Mouse (Mus musculus) c-Kit-positive CD71-negative TER-119-negative erythroid progenitor cells, embryonic 14.5 days (primary cell): ENCODE data around the gene Ttll11.

ENCODE experiments used
- DNase-seq: peaks from one replicate; pipeline ENCODE4 v3.0.0-alpha.2; 2013; ENCODE audit warnings: low read depth

The Ttll11 gene

DNA sequence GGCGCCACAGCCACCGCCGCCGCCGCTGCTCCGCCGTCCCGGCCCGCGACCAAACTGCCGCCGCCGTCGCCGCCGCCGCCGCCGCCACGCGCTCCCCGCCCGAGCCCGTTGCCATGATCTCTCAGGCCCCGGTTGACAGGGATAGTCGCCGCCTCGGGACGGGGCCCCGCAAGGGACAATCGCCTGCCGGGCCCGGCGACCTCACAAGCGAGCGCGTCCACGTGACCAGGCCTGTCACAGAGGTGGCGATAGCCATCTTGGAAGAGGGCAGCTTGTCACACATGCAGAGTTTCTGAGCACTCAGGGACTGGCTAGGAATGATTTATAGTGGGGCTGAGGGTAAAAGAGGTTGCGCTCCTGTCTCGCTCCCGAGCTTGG is at the start of gene Ttll11:
TSS of gene Ttll11 (minus strand) at position 270 of the 378 bp plus-strand sequence.
- DNase-seq = peak; percentile 76

DNA sequence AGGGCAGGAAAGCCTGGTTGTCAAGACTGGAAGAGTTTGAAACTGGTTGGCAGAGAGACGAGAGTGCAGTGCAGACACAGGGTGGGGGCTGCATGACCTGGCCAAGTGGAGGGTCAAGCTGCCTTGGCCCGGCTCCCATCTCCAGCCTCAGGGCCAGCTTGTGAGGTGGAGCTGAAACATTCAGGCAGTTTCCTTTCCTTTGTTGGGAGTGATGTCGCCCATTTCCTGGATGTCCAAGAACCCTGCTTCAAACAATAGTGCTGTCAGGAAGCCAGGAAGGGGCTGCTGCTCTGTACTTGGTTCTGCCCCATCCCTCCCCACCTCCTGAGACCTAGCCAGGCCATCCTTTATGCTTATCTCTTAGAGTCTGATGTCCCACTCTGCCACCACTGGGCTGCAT is 43.6 kb upstream of the Ttll11 start:
- no peak for DNase-seq

DNA sequence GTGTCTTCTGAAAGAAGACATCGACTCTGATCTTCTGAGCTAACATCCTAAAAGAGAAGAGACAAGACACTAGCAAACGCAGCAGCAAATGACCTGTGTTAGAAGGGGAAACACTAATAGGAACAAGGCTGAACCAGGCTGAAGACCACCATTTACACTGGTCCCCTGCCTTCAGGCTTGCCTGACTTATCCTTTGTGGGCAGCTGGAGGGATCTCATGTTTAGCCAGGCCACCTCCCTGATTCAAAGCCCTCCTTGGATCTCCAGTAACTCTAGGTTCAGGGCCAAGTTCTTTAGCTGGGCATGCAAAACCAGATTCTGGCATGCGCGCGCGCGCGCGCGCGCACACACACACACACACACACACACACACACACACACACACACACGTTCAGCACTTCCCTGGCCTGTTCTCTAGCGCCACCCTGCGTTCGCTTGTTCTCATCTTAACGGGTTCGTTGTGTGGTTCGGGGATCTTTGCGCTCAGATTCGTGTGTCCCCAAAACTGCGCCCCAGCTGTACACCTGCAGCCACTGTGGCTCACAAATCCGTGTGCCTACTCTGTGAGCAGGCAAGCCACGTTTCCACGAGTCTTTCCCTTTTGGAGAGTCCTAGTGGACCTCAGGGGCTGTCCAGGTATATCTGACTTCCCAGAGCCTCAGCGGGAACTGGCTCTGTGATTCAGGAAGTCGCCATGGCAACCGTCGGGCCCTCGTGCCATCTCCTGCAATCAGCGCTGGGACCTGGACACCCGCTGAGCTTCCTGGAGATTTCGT is 41.9 kb upstream of the Ttll11 start:
- peak; percentile 83 for DNase-seq

DNA sequence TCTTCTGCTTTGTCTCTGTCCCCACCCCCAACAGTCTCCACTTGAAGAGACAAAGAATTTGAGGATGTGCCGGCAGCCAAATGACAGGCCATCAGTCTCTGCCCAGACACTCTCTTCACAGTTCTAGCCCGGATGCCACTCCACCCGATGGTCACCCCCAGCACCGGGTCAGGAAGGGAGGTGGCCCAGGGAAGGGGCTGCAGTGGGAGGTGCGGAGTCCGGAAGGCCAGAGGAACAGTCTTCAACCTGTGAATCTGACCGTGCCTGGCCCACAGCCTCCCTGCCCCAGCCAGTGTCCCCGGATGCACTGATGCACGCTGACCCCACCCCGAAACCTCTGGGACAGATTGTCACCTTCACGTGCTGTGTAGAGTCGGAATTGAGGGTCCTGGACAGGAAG is 33.3 kb upstream of the Ttll11 start:
- DNase-seq = no peak

DNA sequence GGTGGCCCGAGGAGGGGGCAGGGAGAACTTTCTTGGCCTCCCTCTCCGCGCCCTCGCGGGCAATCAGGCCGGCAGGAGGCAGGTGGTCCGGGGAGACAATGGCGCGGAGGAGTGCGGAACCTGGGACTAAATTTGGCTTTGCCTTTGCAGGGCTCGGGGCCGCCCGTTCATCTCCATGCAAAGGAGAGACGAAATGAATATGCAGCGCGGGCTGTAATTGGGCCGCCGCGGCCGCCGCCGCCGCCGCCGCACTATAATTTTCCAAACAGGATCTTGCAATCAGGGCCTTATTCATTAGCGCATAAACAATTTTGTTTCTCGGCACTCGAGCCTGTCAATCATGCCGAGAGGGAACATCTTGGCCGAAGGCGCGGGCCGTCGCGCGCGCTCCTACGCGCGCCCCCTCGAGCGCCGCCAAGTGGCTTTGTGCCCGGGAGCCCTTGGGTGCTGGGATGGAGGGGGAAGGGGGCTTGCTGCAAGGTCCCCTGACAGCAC is 31.7 kb upstream of the Ttll11 start:
- DNase-seq = no peak

DNA sequence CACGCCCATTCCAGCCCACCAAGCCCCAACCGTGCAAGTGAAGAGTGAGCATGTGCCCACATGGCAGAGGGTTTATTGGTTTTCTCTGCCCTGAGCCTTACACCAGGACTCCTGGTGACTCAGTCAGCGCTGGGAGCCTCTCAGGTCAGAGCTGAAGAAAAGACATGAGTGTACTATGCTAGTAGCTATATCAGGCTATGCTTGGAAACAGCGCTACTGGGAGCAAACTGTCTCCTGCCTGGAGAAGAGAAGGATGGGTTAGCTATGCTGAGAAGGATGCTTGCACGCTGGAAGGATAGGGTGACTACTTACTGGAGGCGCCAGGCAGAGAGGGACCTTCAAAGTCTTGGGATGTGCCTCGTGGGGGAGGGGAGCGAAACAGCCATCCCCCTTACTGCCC is 30.9 kb upstream of the Ttll11 start:
- no peak for DNase-seq

DNA sequence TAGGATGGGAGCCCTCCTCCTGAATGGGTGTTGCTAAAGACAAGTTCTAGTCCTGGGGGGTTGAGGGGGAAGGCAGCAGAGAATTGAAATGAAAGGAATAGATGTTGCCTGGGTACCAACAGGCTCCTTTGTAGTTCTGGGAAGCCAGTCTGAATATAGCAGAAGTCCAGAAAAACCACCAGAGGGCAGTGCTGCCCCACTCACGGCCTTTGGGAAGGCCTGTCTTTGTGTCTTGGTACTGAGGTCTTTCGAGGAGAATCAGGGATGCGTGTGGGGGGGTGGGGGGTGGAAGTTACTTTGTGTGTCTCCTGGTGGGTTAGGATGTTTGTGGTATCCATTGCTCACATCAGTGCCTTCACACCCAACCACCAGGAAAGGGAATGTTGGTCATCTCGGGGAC is 29.7 kb upstream of the Ttll11 start:
- DNase-seq = peak; percentile 54

DNA sequence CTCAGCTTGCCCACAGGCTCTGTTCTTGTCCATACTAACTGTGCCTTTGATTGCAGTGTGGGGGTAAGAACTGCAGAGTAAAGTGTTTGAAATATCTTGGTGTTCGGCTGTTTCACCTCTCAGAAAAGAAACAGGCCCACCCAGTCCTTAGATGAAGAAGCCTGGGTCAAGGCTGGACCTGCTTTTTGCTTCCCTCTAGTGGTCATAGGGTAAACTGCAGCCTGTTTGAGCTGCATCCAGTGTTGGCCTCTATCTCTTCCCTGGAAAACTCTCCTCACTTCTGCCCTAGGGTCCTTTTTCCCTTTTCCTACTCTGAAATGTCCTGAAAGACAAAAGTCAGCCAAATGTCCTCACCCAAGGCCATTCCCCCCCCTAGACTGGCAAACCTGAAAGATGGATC is 28.4 kb upstream of the Ttll11 start:
- DNase-seq = peak; percentile 53

DNA sequence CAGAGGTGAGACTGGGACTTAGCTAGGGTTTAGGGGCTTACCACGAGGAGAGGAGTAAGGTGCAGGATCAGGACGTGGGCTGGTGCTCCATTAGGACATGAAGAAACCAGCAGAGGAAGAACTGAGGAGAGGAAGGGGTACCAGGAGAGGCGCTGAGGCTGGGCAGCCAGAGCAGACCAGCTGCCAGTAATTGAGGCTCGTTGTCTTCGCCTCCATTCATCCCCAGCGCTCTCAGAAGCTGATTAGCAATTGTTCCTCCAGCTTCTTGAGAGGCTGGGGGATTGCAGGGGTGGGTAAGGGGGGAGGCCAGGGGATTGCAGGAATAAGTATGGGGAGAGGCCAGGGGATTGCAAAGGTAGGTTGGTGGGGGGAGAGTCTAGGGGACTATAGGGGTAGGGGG is 22.5 kb upstream of the Ttll11 start:
- no peak for DNase-seq

DNA sequence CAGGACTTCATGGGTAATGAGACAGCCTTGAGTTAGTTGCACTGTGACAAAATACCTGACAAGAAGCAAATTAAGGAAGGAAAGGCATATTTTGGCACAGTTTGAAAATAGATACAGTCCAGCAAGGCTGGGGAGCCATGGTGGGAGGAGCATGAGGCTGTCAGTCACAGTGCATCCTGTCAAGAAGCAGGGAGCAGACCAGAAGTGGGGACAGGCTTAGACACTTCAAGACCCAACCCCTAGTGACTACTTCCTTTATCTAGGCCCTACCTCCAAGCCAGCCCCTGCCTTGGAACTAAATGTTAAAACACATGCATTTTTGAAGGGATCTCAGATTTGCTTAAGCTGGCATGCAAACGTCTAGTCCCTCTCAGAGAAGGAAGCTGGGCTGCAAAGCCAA is 20.7 kb upstream of the Ttll11 start:
- no peak for DNase-seq

DNA sequence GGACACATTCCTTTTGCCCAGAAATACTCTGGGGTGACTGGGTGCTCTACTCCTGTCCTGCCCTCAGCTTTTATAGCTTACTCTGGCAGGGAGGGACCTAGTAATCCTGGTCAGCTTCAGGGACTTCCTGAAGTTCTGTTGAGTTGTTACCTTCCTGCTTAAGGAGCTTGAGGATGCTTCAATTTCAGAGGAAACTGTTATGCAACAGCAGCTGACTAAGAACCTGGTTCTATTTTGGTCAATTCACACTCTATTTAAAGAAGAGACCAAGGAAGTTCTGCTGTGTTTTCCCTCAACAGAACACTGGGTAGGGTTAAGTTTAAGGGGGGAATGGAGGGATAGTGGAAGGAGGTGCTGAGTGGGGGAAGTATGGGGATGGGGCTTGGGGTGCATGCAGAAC is 19.5 kb upstream of the Ttll11 start:
- no peak for DNase-seq

DNA sequence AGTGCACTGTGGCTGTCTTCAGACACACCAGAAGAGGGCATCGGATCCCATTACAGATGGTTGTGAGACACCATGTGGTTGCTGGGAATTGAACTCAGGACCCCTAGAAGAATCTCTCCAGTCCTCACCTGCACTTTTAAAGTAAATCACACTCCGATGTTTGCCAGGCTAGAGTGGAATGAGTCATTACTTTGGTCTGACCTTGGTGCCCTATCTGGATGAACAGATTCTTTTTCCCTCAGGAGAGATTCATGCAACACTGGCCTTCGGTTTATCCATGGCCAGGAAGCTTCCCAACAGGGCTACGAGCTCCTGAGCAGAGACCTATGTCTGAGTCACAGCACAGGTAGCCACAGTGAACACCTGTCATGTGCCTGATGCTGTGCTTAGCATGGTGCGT is 18.7 kb upstream of the Ttll11 start:
- DNase-seq = no peak

DNA sequence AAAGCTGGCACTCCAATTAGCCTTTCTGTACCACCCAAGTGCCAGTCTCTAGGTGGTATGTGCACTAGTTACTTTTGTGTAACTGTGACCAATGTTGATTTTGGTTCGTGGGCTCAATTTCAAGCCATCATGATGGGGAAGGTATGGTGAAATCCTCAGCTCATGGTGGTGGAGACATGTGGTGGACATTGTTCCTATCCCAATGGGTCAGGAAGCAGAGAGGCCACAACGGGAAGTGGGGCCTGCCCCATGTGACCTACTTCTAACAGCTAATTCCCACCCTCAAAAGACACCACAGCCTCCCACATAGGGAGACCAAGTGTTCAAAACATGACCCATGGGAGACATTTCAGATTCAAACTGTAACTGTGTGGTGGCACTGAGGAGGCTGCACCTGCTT is 17.0 kb upstream of the Ttll11 start:
- no peak for DNase-seq

DNA sequence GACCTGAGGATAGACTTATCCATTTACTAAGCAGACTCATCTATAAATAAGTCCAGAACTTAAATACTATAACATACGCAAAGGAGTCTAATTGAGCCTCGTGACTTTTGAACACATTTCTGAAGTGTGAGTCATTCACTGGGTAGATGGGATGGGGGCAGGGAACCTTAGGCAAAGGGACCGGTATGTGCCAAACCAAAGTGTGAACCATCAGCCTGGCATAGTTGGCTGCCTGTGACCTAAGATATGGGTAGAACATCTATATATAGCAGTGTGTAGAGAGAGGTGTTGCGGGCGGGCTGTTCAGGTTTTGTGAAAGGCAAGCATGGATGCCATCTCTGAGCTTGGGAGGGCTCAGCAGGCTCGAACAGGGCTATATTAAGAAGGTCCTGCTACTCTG is 14.6 kb upstream of the Ttll11 start:
- DNase-seq = no peak

DNA sequence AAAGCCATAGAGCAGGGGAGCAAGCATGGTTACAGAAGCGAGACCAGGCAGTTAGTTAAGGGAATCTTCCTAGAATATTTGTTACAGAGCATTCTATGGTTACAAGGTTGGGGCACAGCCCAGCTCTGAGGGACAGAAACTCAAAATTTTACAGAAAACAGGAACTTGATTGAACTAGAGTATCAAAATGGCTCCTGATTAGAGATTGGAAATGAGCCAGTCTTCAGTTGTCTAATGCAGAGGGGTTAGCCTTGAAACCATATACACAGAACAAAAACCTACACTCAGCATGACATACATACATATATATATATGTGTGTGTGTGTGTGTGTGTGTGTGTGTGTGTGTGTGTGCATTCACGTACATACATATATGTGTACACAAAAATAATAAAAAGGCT is 13.8 kb upstream of the Ttll11 start:
- DNase-seq = no peak

DNA sequence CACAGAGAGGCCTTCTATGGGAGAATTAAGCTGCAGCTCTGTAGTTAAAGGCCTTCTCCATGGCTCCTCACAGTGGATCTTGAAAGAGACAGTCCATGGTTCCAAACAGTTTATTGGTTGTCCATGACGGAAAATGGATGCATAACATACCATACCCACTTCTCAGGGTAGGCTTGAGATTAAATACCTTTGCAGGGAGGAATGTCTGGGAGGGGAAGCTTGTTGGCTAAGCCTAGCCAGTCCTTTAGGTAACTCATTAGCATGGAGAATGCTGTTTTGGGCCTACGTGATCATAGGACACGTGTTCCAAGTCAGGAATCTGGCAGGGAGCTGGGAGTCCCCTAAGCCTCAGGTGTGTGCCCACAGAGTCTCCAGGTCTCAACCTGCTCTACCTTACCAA is 12.5 kb upstream of the Ttll11 start:
- no peak for DNase-seq

DNA sequence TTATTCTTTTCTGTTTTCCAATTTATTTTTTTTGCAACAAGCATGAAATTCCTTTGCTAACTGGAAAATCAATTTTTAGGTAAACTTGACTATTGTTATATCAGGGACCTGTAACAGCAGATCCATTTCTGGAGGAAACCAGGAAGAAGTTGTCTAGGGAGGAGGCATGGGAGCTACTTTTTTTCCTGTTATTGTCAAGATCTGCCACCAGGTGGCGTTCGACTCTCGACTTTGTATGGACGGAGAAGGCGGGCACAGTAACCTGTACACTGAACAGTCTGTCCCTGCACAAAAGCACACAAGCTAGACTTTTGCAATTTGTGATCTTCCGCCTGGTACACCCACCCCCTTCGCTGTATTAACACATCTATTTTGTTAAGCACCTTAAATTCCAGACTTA is 4.2 kb upstream of the Ttll11 start:
- peak; percentile 65 for DNase-seq

DNA sequence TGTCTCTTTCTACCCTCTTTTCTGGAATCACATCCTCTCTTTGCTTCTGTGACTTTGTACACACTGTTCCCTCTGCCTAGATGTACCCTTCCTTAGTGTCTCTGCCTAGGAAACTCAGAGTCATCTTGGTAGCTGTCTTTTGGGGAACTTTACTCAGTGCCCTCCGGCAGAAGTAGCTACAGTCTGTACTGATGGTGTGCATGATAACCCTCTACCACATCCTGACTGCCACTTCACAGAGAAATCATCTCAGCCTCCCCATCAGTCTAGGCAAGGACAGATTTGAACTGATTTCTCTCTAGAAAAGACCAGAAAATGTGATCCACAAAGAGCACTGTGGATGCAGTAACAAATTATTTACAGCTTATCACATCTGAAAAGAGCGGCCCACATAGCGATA is 2.2 kb upstream of the Ttll11 start:
- DNase-seq = no peak

DNA sequence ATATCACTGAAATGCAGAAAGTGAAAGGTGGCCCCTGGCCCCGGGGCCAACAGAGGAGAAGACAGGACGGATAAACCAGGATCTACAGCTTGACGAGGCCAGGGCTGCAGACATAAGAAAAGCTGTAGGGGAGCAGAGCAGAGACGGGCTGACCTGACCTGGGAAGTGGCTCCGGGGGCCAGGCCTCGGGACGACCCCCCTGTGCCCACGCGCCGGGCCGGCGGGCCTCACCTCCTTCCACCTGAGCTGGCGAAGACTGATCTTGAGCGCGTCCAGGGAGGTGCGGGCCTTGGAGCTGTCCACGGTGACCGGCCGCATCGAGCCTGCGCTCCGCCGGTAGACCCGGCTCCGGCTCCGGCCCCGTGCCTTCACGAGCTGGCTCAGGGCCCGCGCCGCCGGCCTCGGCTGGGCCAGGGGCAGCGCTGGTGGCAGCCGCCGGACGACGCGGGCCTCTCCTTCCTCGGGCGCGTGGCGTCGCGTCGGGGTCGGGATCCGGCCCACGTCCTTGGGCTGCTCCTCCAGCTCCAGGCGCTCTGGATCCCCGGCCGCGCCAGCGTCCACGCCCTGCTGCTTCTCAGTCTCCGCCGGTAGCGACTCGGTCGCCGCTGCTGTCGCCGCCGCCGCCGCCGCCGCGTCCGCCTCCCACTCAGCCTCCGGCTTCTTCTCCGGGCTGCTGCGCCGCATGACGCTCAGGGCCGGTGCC is 621 bp downstream of the Ttll11 start:
- no peak for DNase-seq

DNA sequence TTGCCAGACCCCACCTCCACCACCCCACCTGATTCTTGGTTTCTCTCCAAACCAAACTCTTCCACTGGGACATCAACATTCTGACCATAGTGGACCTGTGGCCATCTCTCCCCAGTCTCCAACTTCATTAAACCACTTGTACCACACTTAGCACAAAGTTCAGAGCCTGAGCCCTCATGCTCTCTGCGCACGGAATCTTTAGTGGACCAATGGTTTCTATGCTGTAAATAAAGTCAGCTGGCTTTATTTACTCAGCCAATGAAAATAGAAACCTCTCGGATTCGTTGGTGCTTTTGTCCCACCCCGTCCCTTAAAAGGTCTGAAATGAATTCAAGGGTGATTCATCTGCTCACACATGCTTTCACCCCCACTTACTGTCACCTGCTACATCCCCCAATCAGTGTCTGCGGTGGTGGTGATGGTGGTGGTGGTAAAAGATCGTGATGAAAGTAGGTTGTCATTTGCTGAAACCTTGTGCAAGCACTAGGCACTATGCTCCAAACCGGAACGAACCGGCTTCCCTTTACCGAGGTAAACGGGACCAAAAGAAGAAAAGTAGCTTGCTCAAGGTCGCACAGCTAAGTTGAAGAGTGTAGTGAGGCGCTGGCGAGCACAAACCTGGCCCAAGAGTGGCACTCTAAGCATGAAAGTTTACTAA is 1.3 kb downstream of the Ttll11 start:
- peak; percentile 25 for DNase-seq

DNA sequence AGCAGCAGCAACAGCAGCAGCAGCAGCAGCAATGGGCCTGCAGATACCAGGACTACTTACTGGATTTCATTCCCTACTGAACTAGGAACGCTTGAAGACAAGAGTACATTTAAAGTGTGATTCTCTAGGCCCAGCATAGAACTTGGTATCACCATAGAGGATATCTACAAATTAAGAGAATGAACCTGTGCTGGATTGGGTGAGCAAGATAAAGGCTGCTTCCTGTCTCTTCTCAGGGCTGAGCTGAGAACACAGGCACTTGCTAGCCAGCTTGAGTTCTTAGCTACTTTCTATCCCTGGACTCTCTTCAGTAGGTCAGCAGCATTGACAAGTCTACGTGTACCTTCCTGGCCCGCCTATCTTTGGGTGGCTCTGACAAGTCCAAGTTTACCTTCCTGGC is 2.0 kb downstream of the Ttll11 start:
- DNase-seq = no peak

DNA sequence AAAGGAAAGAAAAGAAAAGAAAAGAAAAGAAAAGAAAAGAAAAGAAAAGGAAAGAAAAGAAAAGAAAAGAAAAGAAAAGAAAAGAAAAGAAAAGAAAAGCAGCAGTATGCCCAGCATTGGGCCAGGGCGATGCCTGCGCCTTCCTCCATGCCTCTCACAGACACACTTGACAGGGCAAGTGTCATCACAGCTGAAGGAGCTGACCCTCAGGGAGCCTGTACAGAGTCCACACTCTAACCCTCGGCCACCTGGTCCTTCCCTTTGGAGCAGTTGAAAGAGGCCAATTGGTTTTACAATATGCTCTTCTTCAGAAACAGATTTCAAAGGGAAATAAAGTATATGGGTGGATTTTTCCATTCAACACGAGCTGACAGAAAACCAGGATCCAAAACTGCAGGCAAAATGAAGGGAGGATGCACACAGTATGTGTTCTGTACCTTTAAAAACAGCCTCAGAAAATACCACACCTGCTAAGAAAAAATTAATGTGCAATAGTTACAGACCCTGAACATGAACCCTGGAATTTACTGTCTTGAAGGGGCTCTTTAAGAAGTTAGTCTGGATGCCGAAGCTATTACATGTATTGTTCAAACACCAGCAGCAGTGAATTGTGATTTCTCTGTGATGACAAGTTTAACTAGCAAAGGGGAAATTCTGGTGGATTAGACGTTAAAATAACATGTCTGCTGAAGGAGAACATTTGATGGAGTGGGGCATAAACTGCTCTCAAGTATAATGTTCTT is 7.3 kb downstream of the Ttll11 start:
- no peak for DNase-seq
